In genomic region chr10:81173132-81173531, GRCm38 (mm10) we compare ENCODE assay signal across 8 mouse cellular contexts. TPM values are rescaled to one million over a fixed set of nuclear protein-coding genes. Genes with fewer than 3 reads are reported as not detected.
DNase-seq lines count a peak whose midpoint lies in the region; ATAC-seq lines count a peak whose summit lies in the region.

No protein-coding gene starts in this region.

- ATAC-seq in common myeloid progenitor, adult 5-6 weeks (replicated peaks; ENCODE audit: low read depth, poor library complexity, severe bottlenecking): peak; percentile 45
- peak; percentile 41 for ATAC-seq in megakaryocyte-erythroid progenitor cell, adult 5-6 weeks (replicated peaks; ENCODE audit: low FRiP score, low TSS enrichment, poor library complexity, severe bottlenecking)

- intact Hi-C loops in left cerebral cortex, postnatal 36 days (cut with DNase I): no loop called here

- DNase-seq in adrenal gland, adult 18-20 months (ENCODE audit: low spot score in 2 of 2): peak; percentile 83 to 85
- peak; percentile 84 for DNase-seq in gastrocnemius, postnatal 10 days
- peak; percentile 67 for DNase-seq in hindlimb bud, embryonic 11.5 days (ENCODE audit: extremely low spot score, low read depth, low spot score)
- DNase-seq in left cerebral cortex, postnatal 36 days (ENCODE audit: low spot score in 2 of 2): peak; percentile 83 to 86
- peak; percentile 83 for DNase-seq in right cerebral cortex, postnatal 14 days
- peak; percentile 71 for DNase-seq in yolk sac, embryonic 10.5 days (ENCODE audit: low spot score)

RNA-seq across cellular contexts. Expression of gene Eef2, which starts 3.3 kb away (rescaled TPM):
- 1,000 to 10,000 TPM; 1,443 to 1,598 TPM for total RNA-seq in adrenal gland, adult 18-20 months (2021)
- total RNA-seq in common myeloid progenitor, adult 5-6 weeks (2017): 1,623 and 1,948 TPM in 2 replicates
- 1,000 to 10,000 TPM in 1 of 2 experiments, 100 to 1,000 TPM in 1; 974 to 1,018 TPM for total RNA-seq in gastrocnemius, postnatal 10 days (2021)
- 100 to 1,000 TPM; 857 to 954 TPM for total RNA-seq in left cerebral cortex, postnatal 36 days (2021)
- total RNA-seq in megakaryocyte-erythroid progenitor cell, adult 5-6 weeks (2014; fragmentation: Nextera tagmentation): 1,282 and 1,455 TPM in 2 replicates
- 1,743 and 1,799 TPM in 2 replicates for total RNA-seq in megakaryocyte-erythroid progenitor cell, adult 5-6 weeks (2017)

RNA-seq across cellular contexts. Expression of gene Pias4, which starts 5.4 kb away (rescaled TPM):
- 10 to 100 TPM; 27.3 to 29.7 TPM for total RNA-seq in adrenal gland, adult 18-20 months (2021)
- 8.4 and 17.5 TPM in 2 replicates for total RNA-seq in common myeloid progenitor, adult 5-6 weeks (2017)
- 10 to 100 TPM; 10.7 to 13.8 TPM for total RNA-seq in gastrocnemius, postnatal 10 days (2021)
- total RNA-seq in left cerebral cortex, postnatal 36 days (2021): 10 to 100 TPM; 26.7 to 31.8 TPM
- total RNA-seq in megakaryocyte-erythroid progenitor cell, adult 5-6 weeks (2014; fragmentation: Nextera tagmentation): 14.8 and 15.2 TPM in 2 replicates
- total RNA-seq in megakaryocyte-erythroid progenitor cell, adult 5-6 weeks (2017): 5.4 and 20.8 TPM in 2 replicates

RNA-seq across cellular contexts. Expression of gene Dapk3, which starts 9.7 kb away (rescaled TPM):
- 10 to 100 TPM; 63.4 to 74.2 TPM for total RNA-seq in adrenal gland, adult 18-20 months (2021)
- 14.3 and 29.8 TPM in 2 replicates for total RNA-seq in common myeloid progenitor, adult 5-6 weeks (2017)
- 10 to 100 TPM; 29.8 to 30.4 TPM for total RNA-seq in gastrocnemius, postnatal 10 days (2021)
- 10 to 100 TPM; 75.0 to 76.4 TPM for total RNA-seq in left cerebral cortex, postnatal 36 days (2021)
- total RNA-seq in megakaryocyte-erythroid progenitor cell, adult 5-6 weeks (2014; fragmentation: Nextera tagmentation): 27.7 and 51.7 TPM in 2 replicates
- total RNA-seq in megakaryocyte-erythroid progenitor cell, adult 5-6 weeks (2017): 16.2 and 30.9 TPM in 2 replicates

RNA-seq across cellular contexts. Expression of gene 4930442H23Rik, which starts 10.5 kb away (rescaled TPM):
- total RNA-seq in adrenal gland, adult 18-20 months (2021): not detected
- not detected in 2 replicates for total RNA-seq in common myeloid progenitor, adult 5-6 weeks (2017)
- not detected for total RNA-seq in gastrocnemius, postnatal 10 days (2021)
- total RNA-seq in left cerebral cortex, postnatal 36 days (2021): not detected
- total RNA-seq in megakaryocyte-erythroid progenitor cell, adult 5-6 weeks (2014; fragmentation: Nextera tagmentation): not detected in 2 replicates
- not detected in 2 replicates for total RNA-seq in megakaryocyte-erythroid progenitor cell, adult 5-6 weeks (2017)

RNA-seq across cellular contexts. Expression of gene Nmrk2, which starts 28.7 kb away (rescaled TPM):
- not detected for total RNA-seq in adrenal gland, adult 18-20 months (2021)
- total RNA-seq in common myeloid progenitor, adult 5-6 weeks (2017): not detected in 2 replicates
- 1 to 10 TPM; 1.7 to 1.8 TPM for total RNA-seq in gastrocnemius, postnatal 10 days (2021)
- total RNA-seq in left cerebral cortex, postnatal 36 days (2021): under 1 TPM in 1 of 2 experiments, not detected in 1; 0.34 TPM
- not detected in 2 replicates for total RNA-seq in megakaryocyte-erythroid progenitor cell, adult 5-6 weeks (2014; fragmentation: Nextera tagmentation)
- total RNA-seq in megakaryocyte-erythroid progenitor cell, adult 5-6 weeks (2017): not detected in 2 replicates

Comparison
In these comparisons a context has a peak if more than half of its experiments do, and no peak if none do; other contexts are left out.
1. Peak in every context shown above with its lines: DNase-seq and ATAC-seq.